Mouse (Mus musculus): Measurements from ENCODE around the gene Mrpl39. TPM values are rescaled to one million over a fixed set of nuclear protein-coding genes. Genes with fewer than 3 reads are reported as not detected.

Mrpl39 gene
- total RNA-seq, 2 experiments from 2014 or later = 30.1 to 63.8 TPM

DNA sequence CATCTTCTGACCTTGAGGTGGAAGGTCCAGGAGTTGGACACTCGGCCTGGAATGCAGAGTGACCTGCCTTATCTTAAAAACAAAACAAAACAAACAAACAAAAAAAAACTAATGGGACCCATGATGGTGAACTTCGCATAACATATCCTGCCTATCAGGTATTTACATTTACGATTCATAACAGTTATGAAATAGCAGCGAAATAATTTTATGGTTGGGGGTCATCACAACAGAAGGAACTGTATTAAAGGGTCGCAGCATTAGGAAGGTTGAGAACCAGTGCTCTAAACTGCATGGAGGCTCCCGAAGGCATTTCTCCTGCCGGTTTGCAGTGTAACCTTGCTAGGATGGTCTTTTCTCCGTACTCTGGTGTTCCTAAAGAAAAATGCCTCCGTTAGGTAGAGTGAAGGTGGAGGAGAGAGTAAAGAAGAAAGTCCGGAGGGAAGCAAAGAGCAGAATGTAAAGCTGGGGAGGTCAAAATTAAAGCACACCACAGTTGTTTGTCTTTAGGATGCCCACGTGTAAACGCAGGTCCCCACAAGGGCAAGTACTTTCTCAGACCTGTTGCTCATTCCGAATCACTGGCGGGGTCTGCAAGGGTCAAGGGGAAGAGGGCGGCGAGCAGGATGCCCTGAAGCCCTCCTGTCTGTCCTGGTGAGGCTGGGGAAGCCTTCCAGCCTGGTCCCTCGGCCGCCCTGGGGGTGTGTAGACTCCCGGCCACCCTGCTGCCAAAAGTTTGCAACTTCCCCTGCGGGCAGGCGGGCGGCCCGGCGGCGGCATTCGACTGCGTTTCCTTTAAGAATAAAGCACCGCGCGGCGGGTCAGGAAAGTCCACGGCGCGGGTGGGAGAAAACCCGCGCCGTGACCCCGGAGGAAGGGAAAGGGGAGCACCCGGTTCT lies 33.1 kb downstream of the Mrpl39 start:
- ATAC-seq (replicated peaks; ENCODE audit: poor library complexity, severe bottlenecking) = peak; percentile 77

DNA sequence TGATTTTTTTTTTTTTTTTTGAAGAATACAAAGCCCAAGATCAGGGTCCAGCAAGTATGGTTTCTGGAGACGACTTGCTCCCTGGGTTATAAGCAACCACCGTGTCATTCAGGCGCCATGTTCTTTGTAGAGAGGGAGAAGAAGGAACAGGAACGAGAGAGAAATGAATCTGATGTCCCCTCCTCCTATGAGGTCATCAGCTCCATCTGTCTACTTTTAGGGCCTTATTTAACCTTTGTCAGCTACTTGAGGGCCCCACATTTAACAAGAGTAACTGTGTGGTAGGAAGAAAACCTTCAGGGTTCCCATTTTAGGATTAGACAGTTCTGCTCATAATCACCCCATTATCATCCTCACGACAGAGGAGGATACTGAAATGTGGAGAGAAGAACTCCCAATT lies 34.5 kb downstream of the Mrpl39 start:
- no peak for ATAC-seq (replicated peaks; ENCODE audit: poor library complexity, severe bottlenecking)

DNA sequence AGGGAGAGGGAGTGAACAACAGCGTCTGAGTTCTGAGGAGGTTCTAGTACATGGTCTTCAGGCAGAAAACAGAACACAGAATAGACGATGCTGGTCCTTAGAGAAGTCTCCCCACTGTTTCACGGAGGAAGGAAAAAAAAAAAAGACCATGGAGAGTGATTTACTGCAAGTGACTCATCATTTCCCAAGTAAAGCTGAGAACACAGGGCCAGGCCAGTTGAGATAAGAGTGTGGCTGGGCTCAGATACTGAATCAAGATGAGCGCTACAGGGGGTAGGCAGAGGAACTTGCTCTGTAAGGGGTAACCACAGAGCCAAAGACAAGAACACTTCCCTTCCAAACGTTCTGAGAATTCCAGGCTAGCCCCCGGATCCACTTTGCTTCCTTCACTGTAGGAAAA lies 36.8 kb downstream of the Mrpl39 start:
- ATAC-seq (replicated peaks; ENCODE audit: poor library complexity, severe bottlenecking) = peak; percentile 55

DNA sequence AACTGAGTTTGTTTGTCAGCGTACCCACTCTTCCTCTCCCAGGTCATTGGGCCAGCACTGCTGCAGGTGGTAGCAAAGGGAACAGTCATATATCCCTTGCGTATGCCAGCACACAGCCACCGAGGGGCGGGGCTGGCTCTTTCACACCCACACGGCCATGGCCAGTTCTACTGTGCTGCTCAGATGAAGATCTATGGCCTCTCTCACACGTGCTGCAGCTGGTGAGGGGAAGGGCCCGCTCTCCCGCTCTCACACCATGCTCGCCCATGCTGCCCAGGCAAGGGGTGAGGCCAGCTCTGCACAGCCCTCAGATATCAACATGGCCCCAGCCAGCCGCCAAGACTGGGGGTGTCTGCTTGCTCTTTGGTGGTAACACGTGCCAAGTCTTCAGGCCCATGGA lies 39.4 kb downstream of the Mrpl39 start:
- no peak for ATAC-seq (replicated peaks; ENCODE audit: poor library complexity, severe bottlenecking)

DNA sequence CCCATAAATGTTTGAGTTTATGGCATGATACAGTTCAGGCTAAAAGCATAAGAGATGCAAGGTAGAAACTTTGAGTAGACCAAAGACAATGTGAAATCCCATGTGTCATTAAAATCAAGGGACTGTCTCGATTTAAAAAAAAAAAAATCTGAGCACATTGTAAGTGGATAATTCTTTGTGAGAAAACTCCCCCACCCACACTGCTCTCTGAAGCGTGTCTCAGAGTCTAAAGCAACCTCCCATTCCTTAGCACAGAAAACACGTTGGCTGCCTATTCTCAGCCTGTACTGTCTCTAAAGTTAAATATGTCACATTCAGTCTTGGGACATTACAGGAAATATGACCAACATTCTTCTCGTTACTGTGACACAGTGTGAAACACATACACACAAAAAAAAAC lies 53.6 kb downstream of the Mrpl39 start:
- ATAC-seq (replicated peaks; ENCODE audit: poor library complexity, severe bottlenecking) = no peak

DNA sequence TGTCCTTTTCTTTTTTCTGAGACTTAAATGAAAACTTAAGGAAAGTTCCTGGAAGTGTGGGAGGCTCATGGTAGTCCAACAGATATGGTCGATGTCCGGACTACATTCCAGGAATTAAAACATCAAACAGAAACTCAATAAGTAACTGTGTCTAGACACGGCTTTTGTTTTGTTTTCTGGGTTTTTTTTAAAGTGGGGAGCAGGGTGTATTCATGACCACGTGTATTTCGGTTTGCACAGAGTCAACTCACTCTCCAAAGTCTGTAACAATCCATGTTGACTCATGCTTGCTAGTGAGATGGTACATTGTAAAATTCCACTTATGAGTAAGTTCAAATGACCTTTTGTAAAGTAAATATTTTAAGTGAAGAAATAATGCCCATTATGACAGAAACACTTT lies 54.8 kb downstream of the Mrpl39 start:
- no peak for ATAC-seq (replicated peaks; ENCODE audit: poor library complexity, severe bottlenecking)

DNA sequence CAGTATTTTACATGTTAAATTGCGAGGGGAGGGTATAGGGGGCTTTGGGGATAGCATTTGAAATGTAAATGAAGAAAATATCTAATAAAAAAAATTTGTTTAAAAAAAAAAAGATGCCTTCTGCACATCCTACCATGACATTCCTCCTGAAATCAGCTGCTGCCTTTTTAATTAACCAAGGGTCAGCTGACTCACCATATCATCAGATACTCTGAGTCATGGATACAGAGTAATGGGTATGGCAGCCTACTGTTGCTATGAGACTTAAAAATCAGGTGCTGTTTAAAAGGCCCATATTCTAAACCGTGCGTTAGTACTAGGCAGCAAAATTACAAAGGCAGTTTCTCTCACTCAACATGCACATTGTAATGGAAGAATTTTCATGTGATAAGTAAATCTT lies 58.2 kb downstream of the Mrpl39 start:
- no peak for ATAC-seq (replicated peaks; ENCODE audit: poor library complexity, severe bottlenecking)

Other genes starting within 250 kb of the Mrpl39 start
- gene A730009L09Rik, start 220.6 kb downstream of the Mrpl39 start, total RNA-seq (2014; fragmentation: Nextera tagmentation) = not detected in 2 replicates
- gene A730009L09Rik, start 220.6 kb downstream of the Mrpl39 start, total RNA-seq (2017) = not detected in 2 replicates
- not detected in 2 replicates for gene Jam2, start 38.4 kb upstream of the Mrpl39 start, total RNA-seq (2014; fragmentation: Nextera tagmentation)
- gene Jam2, start 38.4 kb upstream of the Mrpl39 start, total RNA-seq (2017) = not detected in 2 replicates
- 45.8 and 70.9 TPM in 2 replicates for gene Gabpa, start 99.2 kb upstream of the Mrpl39 start, total RNA-seq (2014; fragmentation: Nextera tagmentation)
- gene Gabpa, start 99.2 kb upstream of the Mrpl39 start, total RNA-seq (2017) = 67.8 and 69.3 TPM in 2 replicates
- 504 and 603 TPM in 2 replicates for gene Atp5j, start 99.9 kb upstream of the Mrpl39 start, total RNA-seq (2014; fragmentation: Nextera tagmentation)
- 303 and 340 TPM in 2 replicates for gene Atp5j, start 99.9 kb upstream of the Mrpl39 start, total RNA-seq (2017)